Mouse (Mus musculus) stomach, postnatal 0 days (tissue): ENCODE measurements at regions not wholly inside any gene's neighbourhood (a gene's known extent, or its start where the extent isn't known, plus 50 kb on each side); places are given as distances from the start of the nearest gene placed in this dataset.
A peak's percentile ranks its signal among the peaks of the same experiment; 100 is the strongest.

Source experiments
- ATAC-seq: fragments of 200-750 bp; cut with Nextera tagmentation; 2 replicates; pipeline ENCODE4 v1.8.0; 2017; ENCODE audit not compliant: low FRiP score, low TSS enrichment
- DNase-seq: peaks from one replicate; pipeline ENCODE4 v3.0.0-alpha.2; 2016; ENCODE audit warnings: low spot score
- H3K27ac ChIP-seq: fragments of 300-500 bp; sonication (generic); replicated peaks from 2 replicates; pipeline ENCODE4 v1.5.1; 2014; ENCODE audit warnings: mild to moderate bottlenecking, control low read depth
- H3K27me3 ChIP-seq: fragments of 300-500 bp; sonication (generic); 2 replicates; pipeline ENCODE4 v1.6.1; 2014; ENCODE audit warnings: low read length; ENCODE audit not compliant: control insufficient read depth, insufficient read depth
- H3K36me3 ChIP-seq: fragments of 300-500 bp; sonication (generic); 2 replicates; pipeline ENCODE4 v1.6.1; 2014; ENCODE audit warnings: low read length, mixed read lengths; ENCODE audit not compliant: control insufficient read depth, insufficient read depth
- H3K4me1 ChIP-seq: fragments of 300-500 bp; sonication (generic); replicated peaks from 2 replicates; pipeline ENCODE4 v1.6.1; 2014; ENCODE audit warnings: antibody characterized with exemption; ENCODE audit not compliant: control insufficient read depth, insufficient read depth
- H3K4me2 ChIP-seq: fragments of 300-500 bp; sonication (generic); replicated peaks from 2 replicates; pipeline ENCODE4 v1.6.1; 2014; ENCODE audit warnings: low read depth, mild to moderate bottlenecking, control low read depth, moderate library complexity
- H3K4me3 ChIP-seq: fragments of 300-500 bp; sonication (generic); 2 replicates; pipeline ENCODE4 v1.5.1; 2014; ENCODE audit warnings: low read depth, low read length, control low read depth
- H3K9ac ChIP-seq: fragments of 300-500 bp; sonication (generic); 2 replicates; pipeline ENCODE4 v1.6.1; 2014; ENCODE audit warnings: mild to moderate bottlenecking, low read length, control low read depth, mixed read lengths
- H3K9me3 ChIP-seq: fragments of 300-500 bp; sonication (generic); 2 replicates; pipeline ENCODE4 v1.6.1; 2016; ENCODE audit warnings: low read length; ENCODE audit not compliant: control insufficient read depth
- CTCF ChIP-seq: IDR thresholded peaks from 2 replicates; pipeline ENCODE4 v1.5.1; 2016; ENCODE audit warnings: antibody characterized with exemption, low read depth, mild to moderate bottlenecking, moderate library complexity
- EP300 ChIP-seq: optimal IDR thresholded peaks from 2 replicates; pipeline ENCODE3; 2016; ENCODE audit warnings: antibody characterized with exemption
- WGBS: fragments of 180-500 bp; shearing (Covaris S2); extraction: QIAGEN DNeasy Blood & Tissue Kit; methylation state at CpG from one replicate; pipeline ENCODE4 v1.1.7; 2014; 5-methylcytosine and 5-hydroxymethylcytosine counted together

GRCm38 (mm10) chr2:172731408-172731807 is 182.0 kb downstream of the Tfap2c start:
- peaks cover 6% of the 10 kb centered on the region; the same call in 1 of the 2 replicates for H3K27me3 ChIP-seq
- TF ChIP-seq EP300 (no peak), CTCF (no peak)
- H3K4me3 ChIP-seq: no peak overlapping the region
- H3K27ac ChIP-seq: no peak overlapping the region
- H3K4me2 ChIP-seq: peak overlapping the region; percentile 24
- DNase-seq (no peak), ATAC-seq (0 out of 2 replicates have a peak, but pooled peaks have one; percentile 19)
- no peak overlapping the region for H3K9ac ChIP-seq
- H3K36me3 ChIP-seq: no peaks in the 10 kb centered on the region
- no peaks in the 10 kb centered on the region for H3K9me3 ChIP-seq
- 0 out of 2 replicates have a peak, but pooled peaks cover 2% of the 10 kb centered on the region for H3K4me1 ChIP-seq
- WGBS: 3% methylated on average over 18 of the region's 18 CpGs

GRCm38 (mm10) chr2:172732453-172733210 is 183.2 kb downstream of the Tfap2c start:
- H3K27me3 ChIP-seq: peaks cover 6% of the 10 kb centered on the region; the same call in 1 of the 2 replicates
- ATAC-seq (no peak), DNase-seq (no peak)
- H3K36me3 ChIP-seq: no peaks in the 10 kb centered on the region
- H3K9ac ChIP-seq: no peak overlapping the region
- 5% methylated on average over 19 of the region's 19 CpGs for WGBS
- H3K4me1 ChIP-seq: 0 out of 2 replicates have a peak, but pooled peaks cover 2% of the 10 kb centered on the region
- H3K4me2 ChIP-seq: no peak overlapping the region
- H3K9me3 ChIP-seq: no peaks in the 10 kb centered on the region
- no peak overlapping the region for H3K4me3 ChIP-seq
- TF ChIP-seq EP300 (no peak), CTCF (no peak)
- 0 out of 2 replicates have a peak overlapping the region, but pooled peaks have one; percentile 6 for H3K27ac ChIP-seq

- Histone ChIP-seq H3K4me1 (0 out of 2 replicates have a peak, but pooled peaks cover 2% of the 10 kb centered on the region), H3K4me3 (no peak overlapping the region), H3K9ac (no peak overlapping the region), H3K27me3 (no peaks in the 10 kb centered on the region), H3K27ac (no peak overlapping the region), H3K36me3 (no peaks in the 10 kb centered on the region), H3K4me2 (no peak overlapping the region), H3K9me3 (no peaks in the 10 kb centered on the region)
- DNase-seq: no peak
- TF ChIP-seq EP300 (no peak), CTCF (no peak)
- no peak for ATAC-seq
- WGBS: 11% methylated on average over 9 of the region's 9 CpGs
Measured at GRCm38 (mm10) chr2:172733403-172733995, 184.1 kb downstream of the Tfap2c start.

GRCm38 (mm10) chr2:172735621-172736020 is 186.2 kb downstream of the Tfap2c start:
- Histone ChIP-seq H3K9ac (no peak overlapping the region), H3K4me1 (0 out of 2 replicates have a peak, but pooled peaks cover 2% of the 10 kb centered on the region), H3K36me3 (no peaks in the 10 kb centered on the region), H3K4me2 (no peak overlapping the region), H3K27me3 (no peaks in the 10 kb centered on the region), H3K4me3 (no peak overlapping the region), H3K27ac (no peak overlapping the region), H3K9me3 (no peaks in the 10 kb centered on the region)
- TF ChIP-seq CTCF (no peak), EP300 (no peak)
- no peak for ATAC-seq
- no peak for DNase-seq
- WGBS: 10% methylated on average over 6 of the region's 6 CpGs

GRCm38 (mm10) chr2:172739041-172739491 is 189.7 kb downstream of the Tfap2c start:
- 24% methylated on average over 11 of the region's 11 CpGs for WGBS
- ATAC-seq: 0 out of 2 replicates have a peak, but pooled peaks have one; percentile 8
- Histone ChIP-seq H3K27ac (no peak overlapping the region), H3K4me2 (no peak overlapping the region), H3K9me3 (no peaks in the 10 kb centered on the region), H3K9ac (no peak overlapping the region), H3K4me1 (no peaks in the 10 kb centered on the region), H3K4me3 (no peak overlapping the region), H3K36me3 (no peaks in the 10 kb centered on the region), H3K27me3 (no peaks in the 10 kb centered on the region)
- TF ChIP-seq CTCF (no peak), EP300 (no peak)
- DNase-seq: no peak

- H3K9ac ChIP-seq: no peak overlapping the region
- no peak for ATAC-seq
- H3K27me3 ChIP-seq: no peaks in the 10 kb centered on the region
- no peak for TF ChIP-seq EP300
- TF ChIP-seq CTCF: no peak
- H3K4me3 ChIP-seq: no peak overlapping the region
- H3K4me1 ChIP-seq: no peaks in the 10 kb centered on the region
- WGBS: 23% methylated on average over 19 of the region's 19 CpGs
- H3K27ac ChIP-seq: no peak overlapping the region
- no peak overlapping the region for H3K4me2 ChIP-seq
- no peak for DNase-seq
- H3K9me3 ChIP-seq: no peaks in the 10 kb centered on the region
- no peaks in the 10 kb centered on the region for H3K36me3 ChIP-seq
Measured at GRCm38 (mm10) chr2:172739529-172739928, 190.1 kb downstream of the Tfap2c start.
